Mouse (Mus musculus) kidney, postnatal 25 days (tissue): ENCODE measurements at regions not wholly inside any gene's neighbourhood (a gene's known extent, or its start where the extent isn't known, plus 50 kb on each side); places are given as distances from the start of the nearest gene placed in this dataset.

Experiments used
- DNase-seq, 2 experiments: peaks; one replicate each; pipeline ENCODE4 v3.0.0; 2021; ENCODE audit warnings: mixed read lengths in 2 of 2

DNA sequence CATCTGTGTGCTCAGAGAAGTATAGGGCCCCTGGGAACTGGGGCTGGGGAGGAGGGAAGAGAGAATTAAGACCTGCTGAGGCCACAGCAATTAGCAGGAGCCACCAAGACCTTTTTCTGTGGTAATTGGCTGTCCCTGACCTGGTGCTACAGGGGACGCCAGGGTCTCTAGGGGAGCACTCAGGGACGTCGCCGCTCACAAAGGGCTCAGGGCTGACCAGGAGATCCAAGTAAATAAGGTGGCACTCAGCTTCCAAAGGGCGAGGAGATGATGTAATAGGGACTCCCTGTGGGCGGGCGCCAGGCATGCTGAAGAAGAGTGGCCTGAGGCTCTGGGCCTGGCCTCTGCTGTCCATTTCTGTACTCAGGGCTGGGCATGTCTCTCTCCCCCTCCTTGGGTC, 363.2 kb upstream of the 3110018I06Rik start:
- DNase-seq: no peak

DNA sequence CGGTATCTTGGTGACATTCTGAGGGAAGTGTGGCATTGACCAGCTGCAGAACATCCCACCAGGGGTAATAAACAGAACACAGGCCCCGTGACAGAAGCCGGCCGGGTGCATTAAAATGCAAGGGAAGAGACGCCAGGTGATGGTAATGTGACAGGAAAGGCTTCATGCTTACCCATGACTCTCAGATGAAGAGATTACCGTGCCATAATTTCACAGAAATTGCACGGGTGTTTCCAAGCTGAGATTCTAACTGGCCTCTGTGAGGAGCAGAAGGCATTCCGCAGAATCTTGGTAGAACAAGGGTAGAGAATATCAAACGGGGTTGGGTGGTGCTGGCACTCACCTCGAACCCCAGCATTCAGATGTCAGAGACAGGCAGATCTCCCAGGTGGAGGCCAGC, 362.4 kb upstream of the 3110018I06Rik start:
- no peak for DNase-seq

- DNase-seq: no peak
Measured at GRCm38 (mm10) chr12:107127591-107127990, 360.8 kb upstream of the 3110018I06Rik start.

- no peak for DNase-seq
Measured at GRCm38 (mm10) chr12:107129232-107129631, 359.2 kb upstream of the 3110018I06Rik start.

GRCm38 (mm10) chr12:107131351-107131750, 357.1 kb upstream of the 3110018I06Rik start:
- DNase-seq: no peak

GRCm38 (mm10) chr12:107131841-107132240, 356.6 kb upstream of the 3110018I06Rik start:
- DNase-seq: no peak

- no peak for DNase-seq
Measured at GRCm38 (mm10) chr12:107132501-107132900, 355.9 kb upstream of the 3110018I06Rik start.

GRCm38 (mm10) chr12:107134353-107134752, 354.1 kb upstream of the 3110018I06Rik start:
- DNase-seq: no peak

GRCm38 (mm10) chr12:107138677-107139400, 349.6 kb upstream of the 3110018I06Rik start:
- no peak for DNase-seq

GRCm38 (mm10) chr12:107140957-107141595, 347.4 kb upstream of the 3110018I06Rik start:
- no peak for DNase-seq

- no peak for DNase-seq
Measured at GRCm38 (mm10) chr12:107142226-107142625, 346.2 kb upstream of the 3110018I06Rik start.

- DNase-seq: no peak
Measured at GRCm38 (mm10) chr12:107146608-107147121, 341.8 kb upstream of the 3110018I06Rik start.

DNA sequence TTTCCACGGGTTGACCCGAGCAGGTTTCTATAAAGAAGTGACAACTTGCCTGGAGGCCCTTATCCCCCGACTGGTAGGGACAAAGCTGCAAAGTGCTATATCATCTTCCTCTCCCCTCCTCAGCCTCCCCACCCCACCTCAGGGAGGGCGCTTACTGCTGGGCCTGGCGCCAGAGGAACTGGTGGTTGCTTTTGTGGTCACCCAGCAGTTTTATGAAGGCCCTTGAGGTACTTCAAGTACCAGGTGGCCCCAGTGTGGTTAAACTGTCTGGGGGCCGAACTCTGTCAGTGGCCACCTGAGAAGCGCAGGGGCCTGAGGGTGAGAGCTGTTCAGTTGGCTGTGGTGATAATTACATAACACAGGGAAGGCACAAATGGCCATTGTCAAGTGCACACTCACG, 340.0 kb upstream of the 3110018I06Rik start:
- DNase-seq: no peak

DNA sequence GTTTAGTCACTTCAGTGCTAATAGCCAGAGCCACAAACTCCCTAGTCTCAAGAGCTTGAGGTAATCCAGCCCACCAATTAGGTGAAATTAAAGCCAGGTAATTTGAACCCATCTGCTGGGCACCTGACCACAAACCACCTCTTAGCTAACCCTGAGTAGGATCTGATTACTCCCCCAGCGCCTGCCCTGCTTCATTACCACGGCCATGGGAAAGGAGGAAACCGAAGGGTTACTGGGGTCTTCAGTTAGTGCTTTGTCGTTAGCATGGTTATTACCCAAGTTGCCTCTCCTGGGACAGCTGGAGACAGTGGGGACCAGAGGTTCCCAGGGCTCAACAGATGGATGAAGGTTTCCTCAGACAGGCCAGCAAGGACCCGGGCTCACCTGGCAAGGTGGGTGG, 337.3 kb upstream of the 3110018I06Rik start:
- no peak for DNase-seq

- no peak for DNase-seq
Measured at GRCm38 (mm10) chr12:107154668-107155067, 333.8 kb upstream of the 3110018I06Rik start.

GRCm38 (mm10) chr12:107156791-107157428, 331.5 kb upstream of the 3110018I06Rik start:
- no peak for DNase-seq

GRCm38 (mm10) chr12:107159126-107159525, 329.3 kb upstream of the 3110018I06Rik start:
- no peak for DNase-seq

- DNase-seq: no peak
Measured at GRCm38 (mm10) chr12:107160137-107160536, 328.3 kb upstream of the 3110018I06Rik start.

GRCm38 (mm10) chr12:107160628-107161027, 327.8 kb upstream of the 3110018I06Rik start:
- DNase-seq: no peak

- DNase-seq: no peak
Measured at GRCm38 (mm10) chr12:107170926-107171325, 317.5 kb upstream of the 3110018I06Rik start.

GRCm38 (mm10) chr12:107171676-107172075, 316.8 kb upstream of the 3110018I06Rik start:
- DNase-seq: no peak

DNA sequence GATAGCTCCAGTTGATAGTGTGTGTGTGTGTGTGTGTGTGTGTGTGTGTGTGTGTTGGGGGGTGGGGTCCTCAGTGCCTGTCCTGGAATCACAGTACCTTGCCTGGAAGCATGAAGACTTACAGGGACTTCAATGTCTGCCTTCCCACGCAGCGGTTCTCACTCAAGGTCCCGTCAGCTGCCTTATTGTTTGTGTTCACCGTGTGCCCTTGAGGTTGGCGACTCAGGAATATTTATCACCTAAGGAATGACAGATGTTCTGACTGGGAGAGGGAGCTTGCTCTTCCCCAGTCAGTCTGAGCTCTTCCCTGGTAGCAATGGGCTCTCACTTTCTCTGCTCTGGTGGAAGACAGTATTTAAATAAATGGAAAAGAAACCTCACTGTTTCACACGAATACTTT, 309.8 kb upstream of the 3110018I06Rik start:
- no peak for DNase-seq

GRCm38 (mm10) chr12:107180501-107180900, 307.9 kb upstream of the 3110018I06Rik start:
- DNase-seq: no peak

DNA sequence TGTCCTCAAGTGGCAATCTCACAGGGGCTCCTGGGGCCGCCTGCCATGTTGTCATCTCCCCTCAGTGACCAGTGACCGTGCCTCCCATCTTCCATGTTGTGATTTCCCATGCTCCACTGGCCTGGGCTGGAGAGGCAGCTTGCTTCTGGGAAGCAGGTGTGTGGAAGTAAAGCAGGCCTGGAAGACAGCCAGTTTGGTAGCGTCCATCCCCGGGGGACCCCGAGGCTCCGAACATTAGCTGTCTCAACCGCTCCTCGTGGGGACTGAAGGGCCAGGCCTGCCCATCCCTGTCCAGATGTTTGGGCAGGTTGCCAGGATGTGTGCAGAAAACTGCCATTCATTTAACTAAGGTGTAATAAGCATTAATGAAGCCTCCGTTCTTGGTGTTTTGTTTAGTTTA, 307.1 kb upstream of the 3110018I06Rik start:
- DNase-seq: no peak
